Mouse (Mus musculus): Measurements from ENCODE around the gene Atp8b5. TPM values are rescaled to one million over a fixed set of nuclear protein-coding genes. Genes with fewer than 3 reads are reported as not detected.

Gene Atp8b5
- total and polyA plus RNA-seq, 2 experiments from 2014 or later = 0.52 to 1.8 TPM

- 47% methylated on average over 2 of the region's 2 CpGs for WGBS
- 0 out of 2 replicates have a peak, but pooled peaks have one; percentile 38 for ATAC-seq
Observed at GRCm38 (mm10) chr4:43244022-43244421, 22.9 kb upstream of the Atp8b5 start.

DNA sequence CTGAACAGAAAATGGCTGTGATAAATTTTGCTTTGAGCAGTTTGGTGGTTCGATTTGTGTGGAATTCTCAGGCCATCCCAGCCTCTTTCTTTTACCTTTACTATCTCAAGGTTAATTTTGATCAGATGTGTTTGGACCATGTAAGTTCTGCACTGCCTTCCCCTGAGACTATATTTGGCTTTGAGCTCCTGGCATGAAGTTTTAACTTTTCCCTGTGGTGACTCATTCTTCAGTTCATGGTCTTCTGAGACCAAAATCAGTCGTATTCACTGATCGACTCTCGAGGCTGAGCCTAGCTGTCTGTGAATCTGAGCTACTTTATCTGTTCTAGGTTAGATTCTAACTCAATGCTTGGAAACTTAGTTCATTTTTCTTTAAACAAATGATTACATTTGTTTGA is 21.2 kb upstream of the Atp8b5 start:
- DNase-seq (no peak), ATAC-seq (no peak)
- Histone ChIP-seq H3K4me1 (ENCODE audit: insufficient read depth) (no peaks in the 10 kb centered on the region), H3K27me3 (ENCODE audit: insufficient read depth, low read length) (no peaks in the 10 kb centered on the region), H3K4me3 (ENCODE audit: low read depth, low read length) (no peak overlapping the region), H3K9me3 (ENCODE audit: low read length) (no peaks in the 10 kb centered on the region), H3K9ac (no peak overlapping the region), H3K27ac (ENCODE audit: low read depth, low read length) (no peak overlapping the region), H3K4me2 (ENCODE audit: low read depth) (no peak overlapping the region), H3K36me3 (ENCODE audit: insufficient read depth) (peaks cover 25% of the 10 kb centered on the region)
- TF ChIP-seq CTCF (IDR thresholded peaks at IDR 0.05; ENCODE audit: low read depth) = no peak
- WGBS = 91% methylated on average over 4 of the region's 4 CpGs

More at GRCm38 (mm10) chr4:43244022-43244421, 22.9 kb upstream of the Atp8b5 start:
- no peak overlapping the region for H3K4me2 ChIP-seq (ENCODE audit: low read depth)
- no peaks in the 10 kb centered on the region for H3K27me3 ChIP-seq (ENCODE audit: insufficient read depth, low read length)
- no peak overlapping the region for H3K9ac ChIP-seq
- H3K36me3 ChIP-seq (ENCODE audit: insufficient read depth) = peaks cover 23% of the 10 kb centered on the region
- TF ChIP-seq CTCF (IDR thresholded peaks at IDR 0.05; ENCODE audit: low read depth) = peak; percentile 67
- H3K9me3 ChIP-seq (ENCODE audit: low read length) = no peaks in the 10 kb centered on the region
- DNase-seq = peak; percentile 65
- H3K4me3 ChIP-seq (ENCODE audit: low read depth, low read length) = no peak overlapping the region
- H3K27ac ChIP-seq (ENCODE audit: low read depth, low read length) = no peak overlapping the region
- H3K4me1 ChIP-seq (ENCODE audit: insufficient read depth) = peaks cover 3% of the 10 kb centered on the region; the same call in 1 of the 2 replicates

GRCm38 (mm10) chr4:43248026-43248425 is 18.9 kb upstream of the Atp8b5 start:
- no peaks in the 10 kb centered on the region for H3K27me3 ChIP-seq (ENCODE audit: insufficient read depth, low read length)
- peaks cover 29% of the 10 kb centered on the region for H3K36me3 ChIP-seq (ENCODE audit: insufficient read depth)
- no peak overlapping the region for H3K9ac ChIP-seq
- no peak overlapping the region for H3K4me2 ChIP-seq (ENCODE audit: low read depth)
- H3K9me3 ChIP-seq (ENCODE audit: low read length) = no peaks in the 10 kb centered on the region
- no peak for TF ChIP-seq CTCF (IDR thresholded peaks at IDR 0.05; ENCODE audit: low read depth)
- no peaks in the 10 kb centered on the region for H3K4me1 ChIP-seq (ENCODE audit: insufficient read depth)
- no peak for ATAC-seq
- no peak overlapping the region for H3K27ac ChIP-seq (ENCODE audit: low read depth, low read length)
- no peak overlapping the region for H3K4me3 ChIP-seq (ENCODE audit: low read depth, low read length)
- 18% methylated on average over 7 of the region's 7 CpGs for WGBS
- DNase-seq = no peak

GRCm38 (mm10) chr4:43248909-43249308 is 18.1 kb upstream of the Atp8b5 start:
- no peak overlapping the region for H3K27ac ChIP-seq (ENCODE audit: low read depth, low read length)

GRCm38 (mm10) chr4:43251269-43251668 is 15.7 kb upstream of the Atp8b5 start:
- Histone ChIP-seq H3K9me3 (ENCODE audit: low read length) (no peaks in the 10 kb centered on the region), H3K4me1 (ENCODE audit: insufficient read depth) (no peaks in the 10 kb centered on the region), H3K4me2 (ENCODE audit: low read depth) (no peak overlapping the region), H3K9ac (no peak overlapping the region), H3K4me3 (ENCODE audit: low read depth, low read length) (no peak overlapping the region), H3K27ac (ENCODE audit: low read depth, low read length) (no peak overlapping the region), H3K36me3 (ENCODE audit: insufficient read depth) (peaks cover 46% of the 10 kb centered on the region), H3K27me3 (ENCODE audit: insufficient read depth, low read length) (no peaks in the 10 kb centered on the region)
- no peak for DNase-seq
- 89% methylated on average over 6 of the region's 6 CpGs for WGBS
- no peak for ATAC-seq
- TF ChIP-seq CTCF (IDR thresholded peaks at IDR 0.05; ENCODE audit: low read depth) = no peak

More at GRCm38 (mm10) chr4:43248909-43249308, 18.1 kb upstream of the Atp8b5 start:
- H3K9me3 ChIP-seq (ENCODE audit: low read length) = no peaks in the 10 kb centered on the region
- no peaks in the 10 kb centered on the region for H3K4me1 ChIP-seq (ENCODE audit: insufficient read depth)
- no peak for DNase-seq
- 77% methylated on average over 2 of the region's 2 CpGs for WGBS
- ATAC-seq = no peak
- H3K9ac ChIP-seq = no peak overlapping the region
- H3K4me2 ChIP-seq (ENCODE audit: low read depth) = no peak overlapping the region
- no peak for TF ChIP-seq CTCF (IDR thresholded peaks at IDR 0.05; ENCODE audit: low read depth)
- peaks cover 33% of the 10 kb centered on the region for H3K36me3 ChIP-seq (ENCODE audit: insufficient read depth)
- no peaks in the 10 kb centered on the region for H3K27me3 ChIP-seq (ENCODE audit: insufficient read depth, low read length)
- H3K4me3 ChIP-seq (ENCODE audit: low read depth, low read length) = no peak overlapping the region

DNA sequence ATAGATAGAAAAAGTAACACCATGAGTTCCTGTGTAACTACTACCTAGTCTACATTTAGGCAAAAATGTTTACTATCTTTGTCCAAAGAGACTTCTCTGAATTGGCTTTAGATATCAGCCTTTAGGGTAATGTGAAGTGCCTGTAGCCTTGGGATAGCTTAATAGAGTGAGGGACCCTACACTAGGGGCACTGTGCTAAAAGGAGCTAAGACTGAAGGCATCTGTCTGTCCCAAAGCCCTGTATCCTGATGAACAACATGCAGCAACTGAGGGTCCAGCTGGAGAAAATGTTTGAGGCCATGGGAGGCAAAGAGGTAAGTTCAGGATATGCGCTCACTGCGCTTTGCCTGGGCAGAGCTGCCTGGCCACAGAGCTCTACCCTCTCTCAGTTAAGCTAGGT is 9.9 kb upstream of the Atp8b5 start:
- no peak overlapping the region for H3K4me3 ChIP-seq (ENCODE audit: low read depth, low read length)
- DNase-seq (no peak), ATAC-seq (no peak)
- no peak for TF ChIP-seq CTCF (IDR thresholded peaks at IDR 0.05; ENCODE audit: low read depth)
- no peaks in the 10 kb centered on the region for H3K27me3 ChIP-seq (ENCODE audit: insufficient read depth, low read length)
- no peak overlapping the region for H3K4me2 ChIP-seq (ENCODE audit: low read depth)
- H3K9me3 ChIP-seq (ENCODE audit: low read length) = no peaks in the 10 kb centered on the region
- no peaks in the 10 kb centered on the region for H3K4me1 ChIP-seq (ENCODE audit: insufficient read depth)
- H3K27ac ChIP-seq (ENCODE audit: low read depth, low read length) = no peak overlapping the region
- no peak overlapping the region for H3K9ac ChIP-seq
- peaks cover 47% of the 10 kb centered on the region for H3K36me3 ChIP-seq (ENCODE audit: insufficient read depth)
- WGBS = 100% methylated on average over 2 of the region's 2 CpGs

DNA sequence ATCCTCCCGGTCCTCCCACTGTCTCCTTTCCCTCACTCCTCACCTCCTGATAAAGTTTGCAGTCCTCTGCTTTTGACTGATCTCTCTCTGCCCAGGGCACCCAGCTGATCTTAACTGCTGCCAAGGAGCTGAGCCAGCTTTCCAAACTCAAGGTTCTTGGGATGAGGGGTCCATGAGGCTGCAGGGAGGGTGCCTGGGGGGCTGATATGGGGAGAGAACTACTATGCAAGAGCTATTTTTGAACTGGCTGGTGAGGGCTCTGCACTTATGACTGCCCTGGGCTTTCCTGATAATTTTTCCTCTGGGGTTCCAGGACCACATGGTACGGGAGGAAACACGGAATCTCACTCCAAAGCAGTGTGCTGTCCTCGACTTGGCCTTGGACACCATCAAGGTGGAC is 8.4 kb upstream of the Atp8b5 start:
- ATAC-seq (no peak), DNase-seq (no peak)
- Histone ChIP-seq H3K4me2 (ENCODE audit: low read depth) (no peak overlapping the region), H3K27ac (ENCODE audit: low read depth, low read length) (no peak overlapping the region), H3K9me3 (ENCODE audit: low read length) (no peaks in the 10 kb centered on the region), H3K4me1 (ENCODE audit: insufficient read depth) (no peaks in the 10 kb centered on the region), H3K36me3 (ENCODE audit: insufficient read depth) (peaks cover 46% of the 10 kb centered on the region), H3K4me3 (ENCODE audit: low read depth, low read length) (no peak overlapping the region), H3K27me3 (ENCODE audit: insufficient read depth, low read length) (no peaks in the 10 kb centered on the region), H3K9ac (no peak overlapping the region)
- 92% methylated on average over 4 of the region's 4 CpGs for WGBS
- no peak for TF ChIP-seq CTCF (IDR thresholded peaks at IDR 0.05; ENCODE audit: low read depth)
